Mouse (Mus musculus) layer of hippocampus, postnatal 14 days (tissue): ENCODE data around the gene Glyatl3. TPM values are rescaled to one million over a fixed set of nuclear protein-coding genes. Genes with fewer than 3 reads are reported as not detected.

Experiments used
- DNase-seq, 2 experiments: peaks; one replicate each; pipeline ENCODE4 v3.0.0; 2021 to 2022; ENCODE audit warnings: low spot score in 2 of 2, mixed read lengths in 1 of 2
- total RNA-seq, 2 experiments: library from RNA; stranded (reverse); gene quantifications; 2 replicates each; pipeline ENCODE4 v1.2.3; 2021

The Glyatl3 gene
- total RNA-seq, 2 experiments from 2014 or later, result not detected

DNA sequence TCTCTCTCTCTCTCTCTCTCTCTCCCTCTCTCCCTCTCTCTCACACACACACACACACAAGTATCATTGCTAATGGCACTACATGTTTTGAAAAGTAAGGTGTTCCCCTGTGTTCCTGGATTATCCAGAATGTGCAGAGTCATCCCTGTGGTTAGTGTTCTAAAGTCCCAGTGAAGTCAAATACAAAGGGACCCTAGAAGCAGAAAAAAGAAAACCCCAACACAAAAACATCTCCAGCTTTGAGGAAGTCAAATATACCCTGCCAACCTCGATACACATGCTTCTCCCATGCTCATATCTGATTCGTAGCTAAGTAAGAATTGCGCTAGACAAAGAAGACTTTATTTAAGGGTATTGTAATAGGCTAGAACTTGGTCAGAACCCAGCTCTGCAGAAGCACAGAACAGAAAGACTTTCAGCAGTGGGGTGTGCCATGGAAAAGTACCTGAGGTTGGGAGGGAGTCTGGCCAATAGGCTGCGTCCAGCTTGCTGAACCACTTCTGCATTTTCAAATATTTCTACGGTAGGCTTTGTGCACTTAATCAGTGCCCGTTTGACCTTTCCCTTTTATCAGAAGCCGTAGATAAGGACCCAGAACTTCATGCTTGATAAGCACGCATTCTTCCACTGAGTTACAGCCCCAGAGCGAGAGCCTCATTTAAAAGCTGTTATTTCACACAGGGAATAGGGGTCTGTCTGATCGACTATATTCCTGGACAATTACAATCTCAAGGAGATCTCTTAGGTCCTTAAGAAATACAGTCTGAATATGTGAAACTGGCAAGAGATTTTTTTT is 45.0 kb downstream of the Glyatl3 start:
- DNase-seq, result no peak

DNA sequence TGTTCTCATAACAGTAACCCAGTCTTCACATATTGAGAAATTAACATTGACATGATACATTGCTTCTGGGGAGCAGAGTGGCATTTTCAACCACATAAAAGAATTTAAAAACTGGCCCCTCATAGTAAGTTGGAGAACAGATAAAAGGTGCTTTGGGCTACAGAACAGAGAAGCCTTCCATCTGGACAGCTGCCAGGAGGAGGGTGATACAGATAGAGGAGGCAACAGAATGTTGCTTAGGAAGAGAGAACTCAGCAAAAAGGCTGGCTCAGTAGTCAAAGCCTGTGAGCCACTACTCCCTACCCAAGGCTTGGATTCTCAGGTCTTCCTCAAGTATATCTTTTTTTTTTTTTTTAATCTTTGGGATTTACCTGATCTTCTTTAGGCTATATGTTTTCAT is 59.1 kb downstream of the Glyatl3 start:
- DNase-seq, result no peak

Other genes starting within 250 kb of the Glyatl3 start
- gene Esp1, start 187.2 kb downstream of the Glyatl3 start, total RNA-seq, result not detected
- gene Crisp2, start 107.3 kb downstream of the Glyatl3 start, total RNA-seq, result not detected
- not detected for gene Rhag, start 103.2 kb downstream of the Glyatl3 start, total RNA-seq
- gene 9130008F23Rik, start 33.8 kb downstream of the Glyatl3 start, total RNA-seq, result under 1 TPM in 1 of 2 experiments, not detected in 1; 0.28 TPM
- gene Mut, start 20.3 kb upstream of the Glyatl3 start, total RNA-seq, result 10 to 100 TPM; 39.9 to 46.2 TPM
- gene Cenpq, start 20.7 kb upstream of the Glyatl3 start, total RNA-seq, result 1 to 10 TPM; 4.3 to 4.7 TPM